Mouse (Mus musculus): Measurements from ENCODE around the gene Bcl2. TPM values are rescaled to one million over a fixed set of nuclear protein-coding genes. Genes with fewer than 3 reads are reported as not detected.

Bcl2 gene
- total and polyA plus RNA-seq, 3 experiments = 4.5 to 13.6 (median 8.7) TPM

- TF ChIP-seq ZKSCAN1 (IDR thresholded peaks at IDR 0.05; ENCODE audit: borderline replicate concordance, low read depth, low read length) (no peak), UBTF (IDR thresholded peaks at IDR 0.05; ENCODE audit: low read depth, low read length) (no peak), SMC3 (IDR thresholded peaks at IDR 0.05; ENCODE audit: low read depth, low read length) (peak; percentile 23; the same call in 1 of the 2 replicates), MEF2A (IDR thresholded peaks at IDR 0.05; ENCODE audit: borderline replicate concordance, low read depth, low read length) (peak; percentile 95), JUN (IDR thresholded peaks at IDR 0.05; ENCODE audit: insufficient read depth, low read depth, low read length) (peak; percentile 57), HCFC1 (IDR thresholded peaks at IDR 0.05; ENCODE audit: low read depth, low read length) (peak; percentile 52; the same call in 1 of the 2 replicates), MAFK (IDR thresholded peaks at IDR 0.05; ENCODE audit: insufficient replicate concordance, low read length) (peak; percentile 70; the same call in 1 of the 2 replicates), IRF4 (IDR thresholded peaks at IDR 0.05; ENCODE audit: low read depth, low read length) (peak; percentile 79; the same call in 1 of the 2 replicates), ZNF384 (IDR thresholded peaks at IDR 0.05; ENCODE audit: low read depth, low read length) (no peak), EP300 (IDR thresholded peaks at IDR 0.05; ENCODE audit: low read length) (peak; percentile 90), MAZ (IDR thresholded peaks at IDR 0.05; ENCODE audit: low read depth, low read length) (peak; percentile 95), TBP (conservative IDR thresholded peaks at IDR 0.05; ENCODE audit: low read depth, low read length) (peak; percentile 79), USF1 (IDR thresholded peaks at IDR 0.05; ENCODE audit: low read depth, low read length) (no peak), RCOR1 (conservative IDR thresholded peaks at IDR 0.05; ENCODE audit: low read depth, low read length) (peak; percentile 87), ZMIZ1 (IDR thresholded peaks at IDR 0.05; ENCODE audit: low read depth, low read length) (peak; percentile 77)
Observed at GRCm38 (mm10) chr1:106569674-106570073, 144.4 kb downstream of the Bcl2 start (continued).

- H3K4me1 ChIP-seq (ENCODE audit: control insufficient read depth in 1 of 2, insufficient read depth in 2 of 2) = peaks cover 46 to 91% of the 10 kb centered on the region in 2 experiments
- no peak for TF ChIP-seq RCOR1 (conservative IDR thresholded peaks at IDR 0.05; ENCODE audit: low read depth, low read length)
- 0 out of 2 replicates have a peak, but pooled peaks have one; percentile 39 for TF ChIP-seq BHLHE40 (IDR thresholded peaks at IDR 0.05; ENCODE audit: low read depth, low read length)
- 0 out of 2 replicates have a peak, but pooled peaks have one; percentile 13 for TF ChIP-seq NELFE (IDR thresholded peaks at IDR 0.05; ENCODE audit: low read depth, low read length)
- TF ChIP-seq ZMIZ1 (IDR thresholded peaks at IDR 0.05; ENCODE audit: low read depth, low read length) = 0 out of 2 replicates have a peak, but pooled peaks have one; percentile 17
- no peak for TF ChIP-seq USF2 (conservative IDR thresholded peaks at IDR 0.05; ENCODE audit: low read depth, low read length)
- TF ChIP-seq IRF4 (IDR thresholded peaks at IDR 0.05; ENCODE audit: low read depth, low read length) = peak; percentile 15; the same call in 1 of the 2 replicates
- TF ChIP-seq POLR2A (IDR thresholded peaks at IDR 0.05; ENCODE audit: low read depth, low read length) = no peak
- TF ChIP-seq MEF2A (IDR thresholded peaks at IDR 0.05; ENCODE audit: borderline replicate concordance, low read depth, low read length) = 0 out of 2 replicates have a peak, but pooled peaks have one; percentile 32
- no peak for TF ChIP-seq CHD1 (IDR thresholded peaks at IDR 0.05; ENCODE audit: low read depth, low read length)
- peak; percentile 38; the same call in 1 of the 2 replicates for TF ChIP-seq EP300 (IDR thresholded peaks at IDR 0.05; ENCODE audit: low read length)
- no peaks in the 10 kb centered on the region for H3K36me3 ChIP-seq (replicated peaks in 1 of 2; ENCODE audit: control insufficient read depth in 1 of 2, insufficient read depth in 1 of 2, low read length in 1 of 2)
- peak overlapping the region; percentile 45 for H3K4me2 ChIP-seq (ENCODE audit: insufficient read depth, low read depth, poor library complexity, severe bottlenecking)
- DNase-seq (ENCODE audit: extremely low read depth) = no peak
- H3K79me2 ChIP-seq (replicated peaks; ENCODE audit: control insufficient read depth, extremely low read depth, insufficient read depth, poor library complexity, severe bottlenecking) = no peaks in the 10 kb centered on the region; the same call in 1 of the 2 replicates
- H3K4me3 ChIP-seq (replicated peaks in 1 of 3; ENCODE audit: low read depth in 2 of 3, low read length in 2 of 3, poor library complexity in 1 of 3) = no peak overlapping the region
- H3K27me3 ChIP-seq (replicated peaks) = no peaks in the 10 kb centered on the region
- in situ Hi-C loops (cut with MboI; ENCODE audit: low pct_ligation_motif_present, low pct_unique_long_range_greater_than_20kb, low sequenced_read_pairs) (no loop called here), dilution Hi-C loops (cut with MboI; ENCODE audit: extremely low pct_ligation_motif_present, extremely low pct_unique_long_range_greater_than_20kb, low sequenced_read_pairs) (no loop called here)
- H3K9ac ChIP-seq (ENCODE audit: insufficient read depth, low read depth) = peak overlapping the region; percentile 60
- peak overlapping the region; percentile 99 for H3K27ac ChIP-seq (ENCODE audit: insufficient read depth, low read depth)
- no peaks in the 10 kb centered on the region for H3K9me3 ChIP-seq (replicated peaks; ENCODE audit: low read length)
Observed at GRCm38 (mm10) chr1:106568868-106569267, 145.2 kb downstream of the Bcl2 start.
